Mouse (Mus musculus): ENCODE data around the gene Kif21a. TPM values are rescaled to one million over a fixed set of nuclear protein-coding genes. Genes with fewer than 3 reads are reported as not detected.

The Kif21a gene
- polyA plus RNA-seq, 1 experiment from 2014 or later, result 23.3 TPM

- WGBS, result 57% methylated on average over 6 of the region's 6 CpGs
Measured at GRCm38 (mm10) chr15:91033529-91033928, 16.2 kb downstream of the Kif21a start.

GRCm38 (mm10) chr15:91028962-91029361, 20.8 kb downstream of the Kif21a start:
- Histone ChIP-seq H3K4me1 (ENCODE audit: control insufficient read depth, insufficient read depth, low read length) (no peaks in the 10 kb centered on the region), H3K4me2 (replicated peaks; ENCODE audit: low read depth, low read length) (no peak overlapping the region), H3K9ac (replicated peaks; ENCODE audit: low read depth, low read length) (no peak overlapping the region), H3K9me3 (ENCODE audit: control insufficient read depth, low read depth, low read length) (no peaks in the 10 kb centered on the region), H3K4me3 (ENCODE audit: low read depth, low read length) (no peak overlapping the region), H3K36me3 (ENCODE audit: control insufficient read depth, insufficient read depth, low read length) (no peaks in the 10 kb centered on the region), H3K27me3 (ENCODE audit: control insufficient read depth, insufficient read depth, low read length) (no peaks in the 10 kb centered on the region), H3K27ac (ENCODE audit: low read length) (no peak overlapping the region; the same call in 1 of the 2 replicates)
- no peak for ATAC-seq (ENCODE audit: insufficient number of reproducible peaks, insufficient read depth, low FRiP score, low read depth)
- WGBS, result 46% methylated on average over 10 of the region's 10 CpGs

More at GRCm38 (mm10) chr15:91033529-91033928, 16.2 kb downstream of the Kif21a start:
- Histone ChIP-seq H3K36me3 (ENCODE audit: control insufficient read depth, insufficient read depth, low read length) (no peaks in the 10 kb centered on the region), H3K4me3 (ENCODE audit: low read depth, low read length) (no peak overlapping the region), H3K4me1 (ENCODE audit: control insufficient read depth, insufficient read depth, low read length) (no peaks in the 10 kb centered on the region), H3K27me3 (ENCODE audit: control insufficient read depth, insufficient read depth, low read length) (no peaks in the 10 kb centered on the region), H3K4me2 (replicated peaks; ENCODE audit: low read depth, low read length) (no peak overlapping the region), H3K9ac (replicated peaks; ENCODE audit: low read depth, low read length) (no peak overlapping the region), H3K9me3 (ENCODE audit: control insufficient read depth, low read depth, low read length) (no peaks in the 10 kb centered on the region), H3K27ac (ENCODE audit: low read length) (no peak overlapping the region)
- no peak for ATAC-seq (ENCODE audit: insufficient number of reproducible peaks, insufficient read depth, low FRiP score, low read depth)

- Histone ChIP-seq H3K4me2 (replicated peaks; ENCODE audit: low read depth, low read length) (no peak overlapping the region), H3K9me3 (ENCODE audit: control insufficient read depth, low read depth, low read length) (no peaks in the 10 kb centered on the region), H3K4me3 (ENCODE audit: low read depth, low read length) (no peak overlapping the region), H3K4me1 (ENCODE audit: control insufficient read depth, insufficient read depth, low read length) (no peaks in the 10 kb centered on the region), H3K9ac (replicated peaks; ENCODE audit: low read depth, low read length) (no peak overlapping the region), H3K27ac (ENCODE audit: low read length) (no peak overlapping the region; the same call in 1 of the 2 replicates), H3K27me3 (ENCODE audit: control insufficient read depth, insufficient read depth, low read length) (no peaks in the 10 kb centered on the region), H3K36me3 (ENCODE audit: control insufficient read depth, insufficient read depth, low read length) (no peaks in the 10 kb centered on the region)
- WGBS, result 45% methylated on average over 10 of the region's 10 CpGs
- no peak for ATAC-seq (ENCODE audit: insufficient number of reproducible peaks, insufficient read depth, low FRiP score, low read depth)
Measured at GRCm38 (mm10) chr15:91028494-91028893, 21.3 kb downstream of the Kif21a start.

- H3K4me3 ChIP-seq (ENCODE audit: low read depth, low read length), result no peak overlapping the region
- no peaks in the 10 kb centered on the region for H3K9me3 ChIP-seq (ENCODE audit: control insufficient read depth, low read depth, low read length)
- peaks cover 5% of the 10 kb centered on the region; the same call in 1 of the 2 replicates for H3K4me1 ChIP-seq (ENCODE audit: control insufficient read depth, insufficient read depth, low read length)
- no peaks in the 10 kb centered on the region for H3K27me3 ChIP-seq (ENCODE audit: control insufficient read depth, insufficient read depth, low read length)
- no peak for ATAC-seq (ENCODE audit: insufficient number of reproducible peaks, insufficient read depth, low FRiP score, low read depth)
- H3K9ac ChIP-seq (replicated peaks; ENCODE audit: low read depth, low read length), result no peak overlapping the region
- no peak overlapping the region for H3K4me2 ChIP-seq (replicated peaks; ENCODE audit: low read depth, low read length)
- 84% methylated on average over 8 of the region's 8 CpGs for WGBS
- no peaks in the 10 kb centered on the region for H3K36me3 ChIP-seq (ENCODE audit: control insufficient read depth, insufficient read depth, low read length)
- no peak overlapping the region for H3K27ac ChIP-seq (ENCODE audit: low read length)
Measured at GRCm38 (mm10) chr15:91022276-91022675, 27.5 kb downstream of the Kif21a start.

- H3K36me3 ChIP-seq (ENCODE audit: control insufficient read depth, insufficient read depth, low read length), result no peaks in the 10 kb centered on the region
- ATAC-seq (ENCODE audit: insufficient number of reproducible peaks, insufficient read depth, low FRiP score, low read depth), result no peak
- H3K4me1 ChIP-seq (ENCODE audit: control insufficient read depth, insufficient read depth, low read length), result peaks cover 6% of the 10 kb centered on the region; the same call in 1 of the 2 replicates
- no peak overlapping the region for H3K4me2 ChIP-seq (replicated peaks; ENCODE audit: low read depth, low read length)
- no peaks in the 10 kb centered on the region for H3K27me3 ChIP-seq (ENCODE audit: control insufficient read depth, insufficient read depth, low read length)
- 64% methylated on average over 3 of the region's 3 CpGs for WGBS
- no peak overlapping the region for H3K4me3 ChIP-seq (ENCODE audit: low read depth, low read length)
- H3K9ac ChIP-seq (replicated peaks; ENCODE audit: low read depth, low read length), result no peak overlapping the region
- no peaks in the 10 kb centered on the region for H3K9me3 ChIP-seq (ENCODE audit: control insufficient read depth, low read depth, low read length)
- H3K27ac ChIP-seq (ENCODE audit: low read length), result no peak overlapping the region
Measured at GRCm38 (mm10) chr15:91018861-91019187, 30.9 kb downstream of the Kif21a start.

- Histone ChIP-seq H3K9me3 (ENCODE audit: control insufficient read depth, low read depth, low read length) (no peaks in the 10 kb centered on the region), H3K9ac (replicated peaks; ENCODE audit: low read depth, low read length) (no peak overlapping the region), H3K4me1 (ENCODE audit: control insufficient read depth, insufficient read depth, low read length) (peaks cover 6% of the 10 kb centered on the region; the same call in 1 of the 2 replicates), H3K4me3 (ENCODE audit: low read depth, low read length) (no peak overlapping the region), H3K4me2 (replicated peaks; ENCODE audit: low read depth, low read length) (no peak overlapping the region), H3K36me3 (ENCODE audit: control insufficient read depth, insufficient read depth, low read length) (no peaks in the 10 kb centered on the region), H3K27me3 (ENCODE audit: control insufficient read depth, insufficient read depth, low read length) (no peaks in the 10 kb centered on the region), H3K27ac (ENCODE audit: low read length) (peak overlapping the region; percentile 33; the same call in 1 of the 2 replicates)
- ATAC-seq (ENCODE audit: insufficient number of reproducible peaks, insufficient read depth, low FRiP score, low read depth), result no peak
- 56% methylated on average over 9 of the region's 9 CpGs for WGBS
Measured at GRCm38 (mm10) chr15:91018161-91018860, 31.4 kb downstream of the Kif21a start.

GRCm38 (mm10) chr15:91017261-91018160, 32.2 kb downstream of the Kif21a start:
- no peak overlapping the region for H3K4me3 ChIP-seq (ENCODE audit: low read depth, low read length)
- H3K36me3 ChIP-seq (ENCODE audit: control insufficient read depth, insufficient read depth, low read length), result no peaks in the 10 kb centered on the region
- H3K4me1 ChIP-seq (ENCODE audit: control insufficient read depth, insufficient read depth, low read length), result peaks cover 6% of the 10 kb centered on the region; the same call in 1 of the 2 replicates
- 51% methylated on average over 23 of the region's 23 CpGs for WGBS
- H3K4me2 ChIP-seq (replicated peaks; ENCODE audit: low read depth, low read length), result no peak overlapping the region
- peak overlapping the region; percentile 73 for H3K27ac ChIP-seq (ENCODE audit: low read length)
- no peaks in the 10 kb centered on the region for H3K27me3 ChIP-seq (ENCODE audit: control insufficient read depth, insufficient read depth, low read length)
- peak; percentile 46; the same call in 1 of the 2 replicates for ATAC-seq (ENCODE audit: insufficient number of reproducible peaks, insufficient read depth, low FRiP score, low read depth)
- no peaks in the 10 kb centered on the region for H3K9me3 ChIP-seq (ENCODE audit: control insufficient read depth, low read depth, low read length)
- no peak overlapping the region for H3K9ac ChIP-seq (replicated peaks; ENCODE audit: low read depth, low read length)

- Histone ChIP-seq H3K27ac (ENCODE audit: low read length) (no peak overlapping the region), H3K36me3 (ENCODE audit: control insufficient read depth, insufficient read depth, low read length) (no peaks in the 10 kb centered on the region), H3K4me1 (ENCODE audit: control insufficient read depth, insufficient read depth, low read length) (peaks cover 11% of the 10 kb centered on the region; the same call in 1 of the 2 replicates), H3K27me3 (ENCODE audit: control insufficient read depth, insufficient read depth, low read length) (no peaks in the 10 kb centered on the region), H3K4me3 (ENCODE audit: low read depth, low read length) (no peak overlapping the region), H3K9me3 (ENCODE audit: control insufficient read depth, low read depth, low read length) (no peaks in the 10 kb centered on the region), H3K9ac (replicated peaks; ENCODE audit: low read depth, low read length) (no peak overlapping the region), H3K4me2 (replicated peaks; ENCODE audit: low read depth, low read length) (no peak overlapping the region)
- WGBS, result 81% methylated on average over 12 of the region's 12 CpGs
- ATAC-seq (ENCODE audit: insufficient number of reproducible peaks, insufficient read depth, low FRiP score, low read depth), result no peak
Measured at GRCm38 (mm10) chr15:91016366-91016765, 33.4 kb downstream of the Kif21a start.
